Mouse (Mus musculus) myocyte (in vitro differentiated cells): ENCODE measurements around the gene Sh3rf3. TPM values are rescaled to one million over a fixed set of nuclear protein-coding genes. Genes with fewer than 3 reads are reported as not detected.
A peak's percentile ranks its signal among the peaks of the same experiment; 100 is the strongest.

Source experiments
- H3K27me3 ChIP-seq: one replicate; pipeline ENCODE4 v1.6.1; 2011; ENCODE audit not compliant: control insufficient read depth, insufficient read depth, insufficient read length
- H3K36me3 ChIP-seq: one replicate; pipeline ENCODE4 v1.6.1; 2011; ENCODE audit not compliant: control insufficient read depth, insufficient read depth
- H3K4me2 ChIP-seq: one replicate; pipeline ENCODE4 v1.6.1; 2011; ENCODE audit warnings: low read depth, control low read depth
- H3K4me3 ChIP-seq: one replicate; pipeline ENCODE4 v1.5.1; 2011; ENCODE audit warnings: mild to moderate bottlenecking, control low read depth, moderate library complexity
- H3K79me2 ChIP-seq: one replicate; pipeline ENCODE4 v1.6.1; 2011; ENCODE audit not compliant: control insufficient read depth, insufficient read depth
- H3ac ChIP-seq: one replicate; pipeline ENCODE4 v1.6.1; 2011; ENCODE audit not compliant: control insufficient read depth, insufficient read length
- CEBPB ChIP-seq: IDR thresholded peaks from 2 replicates; pipeline ENCODE4 v1.6.1; 2011; ENCODE audit warnings: mild to moderate bottlenecking, moderate library complexity; ENCODE audit not compliant: poor library complexity, insufficient read depth, severe bottlenecking
- E2F4 ChIP-seq: IDR thresholded peaks from one replicate; pipeline ENCODE4 v1.6.1; 2011; ENCODE audit warnings: mild to moderate bottlenecking, control low read depth, moderate library complexity; ENCODE audit not compliant: insufficient read depth
- MAX ChIP-seq: IDR thresholded peaks from one replicate; pipeline ENCODE4 v1.6.1; 2011; ENCODE audit warnings: low read depth, mild to moderate bottlenecking, control low read depth
- MYOD1 ChIP-seq, 3 experiments: IDR thresholded peaks; one replicate each; pipeline ENCODE4 v1.6.1; 2011; ENCODE audit warnings: control low read depth in 2 of 3, low read depth in 2 of 3, mild to moderate bottlenecking in 2 of 3, moderate library complexity in 1 of 3; ENCODE audit not compliant: insufficient read length in 2 of 3, control insufficient read depth in 1 of 3
- MYOG ChIP-seq, 3 experiments: IDR thresholded peaks; one replicate each; pipeline ENCODE4 v1.6.1; 2011; ENCODE audit warnings: control low read depth in 2 of 3, low read depth in 2 of 3, mild to moderate bottlenecking in 2 of 3; ENCODE audit not compliant: insufficient read length in 2 of 3, control insufficient read depth in 1 of 3, insufficient read depth in 1 of 3
- POLR2A ChIP-seq: IDR thresholded peaks from one replicate; pipeline ENCODE4 v1.6.1; 2011; ENCODE audit warnings: low read depth, mild to moderate bottlenecking, control low read depth, moderate library complexity; ENCODE audit not compliant: insufficient read length
- POLR2AphosphoS2 ChIP-seq: IDR thresholded peaks from one replicate; pipeline ENCODE4 v1.6.1; 2011; ENCODE audit warnings: low read depth, control low read depth; ENCODE audit not compliant: insufficient read length
- REST ChIP-seq: IDR thresholded peaks from one replicate; pipeline ENCODE4 v1.6.1; 2011; ENCODE audit warnings: mild to moderate bottlenecking, control low read depth, moderate library complexity; ENCODE audit not compliant: insufficient read depth, insufficient read length
- SRF ChIP-seq: IDR thresholded peaks from one replicate; pipeline ENCODE4 v1.6.1; 2011; ENCODE audit warnings: low read depth; ENCODE audit not compliant: control insufficient read depth, insufficient read length
- TCF12 ChIP-seq: IDR thresholded peaks from one replicate; pipeline ENCODE4 v1.6.1; 2011; ENCODE audit warnings: mild to moderate bottlenecking, control low read depth; ENCODE audit not compliant: poor library complexity, insufficient read depth, severe bottlenecking
- TCF3 ChIP-seq: IDR thresholded peaks from one replicate; pipeline ENCODE4 v1.6.1; 2011; ENCODE audit warnings: low read depth, control low read depth; ENCODE audit not compliant: insufficient read length
- USF1 ChIP-seq: IDR thresholded peaks from one replicate; pipeline ENCODE4 v1.6.1; 2011; ENCODE audit warnings: low read depth, mild to moderate bottlenecking, control low read depth, moderate library complexity
- polyA plus RNA-seq: library from polyadenylated mRNA; unstranded; fragments of >200 nt; fragmentation: generic; extraction: Trizol; gene quantifications from one replicate; pipeline ENCODE4 v1.2.1, GENCODE M21; 2012; ENCODE audit warnings: missing spikeins

The Sh3rf3 gene
- polyA plus RNA-seq, 1 experiment, result 0.10 TPM

- no peak overlapping the region for H3ac ChIP-seq
- no peak overlapping the region for H3K4me2 ChIP-seq
- no peaks in the 10 kb centered on the region for H3K79me2 ChIP-seq
- TF ChIP-seq E2F4 (no peak), POLR2AphosphoS2 (no peak), MYOD1 (IDR thresholded peaks at IDR 0.05; ENCODE audit: control insufficient read depth in 1 of 3, insufficient read length in 2 of 3, low read depth in 2 of 3) (no peak), POLR2A (no peak)
- no peaks in the 10 kb centered on the region for H3K27me3 ChIP-seq
- H3K36me3 ChIP-seq, result no peaks in the 10 kb centered on the region
- no peak overlapping the region for H3K4me3 ChIP-seq
Observed at GRCm38 (mm10) chr10:58991611-58992010, 178.5 kb downstream of the Sh3rf3 start.

- Histone ChIP-seq H3ac (no peak overlapping the region), H3K79me2 (no peaks in the 10 kb centered on the region), H3K4me2 (no peak overlapping the region), H3K27me3 (no peaks in the 10 kb centered on the region), H3K36me3 (no peaks in the 10 kb centered on the region), H3K4me3 (no peak overlapping the region)
- TF ChIP-seq SRF (no peak), TCF12 (no peak), CEBPB (no peak), POLR2A (no peak), MYOD1 (IDR thresholded peaks at IDR 0.05; ENCODE audit: control insufficient read depth in 1 of 3, insufficient read length in 2 of 3, low read depth in 2 of 3) (no peak), USF1 (no peak), MYOG (IDR thresholded peaks at IDR 0.05; ENCODE audit: control insufficient read depth in 1 of 3, insufficient read depth in 1 of 3, insufficient read length in 2 of 3, low read depth in 2 of 3) (no peak), MAX (no peak), E2F4 (no peak), POLR2AphosphoS2 (no peak), REST (no peak), TCF3 (no peak)
Observed at GRCm38 (mm10) chr10:58994726-58995125, 181.6 kb downstream of the Sh3rf3 start.

- Histone ChIP-seq H3K27me3 (no peaks in the 10 kb centered on the region), H3K4me2 (no peak overlapping the region), H3K4me3 (no peak overlapping the region), H3K79me2 (no peaks in the 10 kb centered on the region), H3K36me3 (no peaks in the 10 kb centered on the region), H3ac (no peak overlapping the region)
- TF ChIP-seq MYOG (IDR thresholded peaks at IDR 0.05; ENCODE audit: control insufficient read depth in 1 of 3, insufficient read depth in 1 of 3, insufficient read length in 2 of 3, low read depth in 2 of 3), result no peak
- no peak for TF ChIP-seq SRF
- TF ChIP-seq POLR2A, result no peak
- TF ChIP-seq TCF12, result no peak
Observed at GRCm38 (mm10) chr10:58995132-58995531, 182.0 kb downstream of the Sh3rf3 start.

GRCm38 (mm10) chr10:59002361-59002760 lies 189.2 kb downstream of the Sh3rf3 start:
- no peak for TF ChIP-seq MAX
- H3K4me3 ChIP-seq, result no peak overlapping the region
- no peak overlapping the region for H3K4me2 ChIP-seq
- no peak overlapping the region for H3ac ChIP-seq
- H3K79me2 ChIP-seq, result no peaks in the 10 kb centered on the region
- H3K27me3 ChIP-seq, result no peaks in the 10 kb centered on the region
- no peaks in the 10 kb centered on the region for H3K36me3 ChIP-seq

- Histone ChIP-seq H3K27me3 (no peaks in the 10 kb centered on the region), H3K4me3 (no peak overlapping the region), H3K36me3 (no peaks in the 10 kb centered on the region), H3ac (no peak overlapping the region), H3K79me2 (no peaks in the 10 kb centered on the region), H3K4me2 (no peak overlapping the region)
- TF ChIP-seq SRF (no peak), REST (no peak), MYOD1 (IDR thresholded peaks at IDR 0.05; ENCODE audit: control insufficient read depth in 1 of 3, insufficient read length in 2 of 3, low read depth in 2 of 3) (no peak), TCF3 (no peak), MYOG (IDR thresholded peaks at IDR 0.05; ENCODE audit: control insufficient read depth in 1 of 3, insufficient read depth in 1 of 3, insufficient read length in 2 of 3, low read depth in 2 of 3) (no peak), TCF12 (no peak)
Observed at GRCm38 (mm10) chr10:59011415-59011814, 198.3 kb downstream of the Sh3rf3 start.

- H3K79me2 ChIP-seq, result no peaks in the 10 kb centered on the region
- no peak overlapping the region for H3K4me3 ChIP-seq
- no peak overlapping the region for H3K4me2 ChIP-seq
- no peak overlapping the region for H3ac ChIP-seq
- TF ChIP-seq E2F4 (no peak), MAX (no peak), MYOD1 (IDR thresholded peaks at IDR 0.05; ENCODE audit: control insufficient read depth in 1 of 3, insufficient read length in 2 of 3, low read depth in 2 of 3) (peak; percentile 9 to 43 (median 27)), CEBPB (no peak), USF1 (no peak), POLR2AphosphoS2 (no peak), POLR2A (no peak), TCF12 (no peak)
- no peaks in the 10 kb centered on the region for H3K36me3 ChIP-seq
- H3K27me3 ChIP-seq, result no peaks in the 10 kb centered on the region
Observed at GRCm38 (mm10) chr10:59013618-59014017, 200.5 kb downstream of the Sh3rf3 start.
